Comparison of ENCODE assay signal across 8 mouse cellular contexts in genomic region chr17:56461771-56462743, GRCm38 (mm10). TPM values are rescaled to one million over a fixed set of nuclear protein-coding genes. Genes with fewer than 3 reads are reported as not detected.
A peak's percentile ranks its signal among the peaks of the same experiment; 100 is the strongest.
DNase-seq lines count a peak whose midpoint lies in the region; ATAC-seq and TF ChIP-seq lines count a peak whose summit lies in the region.

No protein-coding gene starts in this region.

- H3K9ac ChIP-seq in hindbrain, embryonic 13.5 days = peak overlapping the region; percentile 73

- H3K4me1 ChIP-seq in hindbrain, embryonic 13.5 days (replicated peaks) = peaks cover 90% of the 10 kb centered on the region

- peaks cover 13% of the 10 kb centered on the region for H3K36me3 ChIP-seq in hindbrain, embryonic 13.5 days

- no peaks in the 10 kb centered on the region for H3K9me3 ChIP-seq in hindbrain, embryonic 13.5 days

- H3K4me2 ChIP-seq in hindbrain, embryonic 13.5 days = peak overlapping the region; percentile 74

- H3K27me3 ChIP-seq in Patski = no peaks in the 10 kb centered on the region
- H3K27me3 ChIP-seq in hindbrain, embryonic 13.5 days = no peaks in the 10 kb centered on the region

- TF ChIP-seq CTCF in Patski (IDR thresholded peaks at IDR 0.05) = no peak

- H3K27ac ChIP-seq in hindbrain, embryonic 13.5 days = peak overlapping the region; percentile 91

- under 1% methylated on average over 77 of the region's 77 CpGs for WGBS in hindbrain, embryonic 13.5 days

- peak; percentile 89 for ATAC-seq in Patski
- ATAC-seq in hindbrain, embryonic 13.5 days (ENCODE audit: low FRiP score) = peak; percentile 93

- H3K4me3 ChIP-seq in hindbrain, embryonic 13.5 days = peak overlapping the region; percentile 51

- POLR2A ChIA-PET in Patski (lab: Charles Lee) = interaction anchor here (0.6 kb wide), 1 partner anchor 9 kb away, joined by 4 read pairs; no protein-coding TSS in a partner anchor

- CTCF ChIA-PET in Patski (lab: Charles Lee) = interaction anchor here (1.1 to 1.5 kb wide), 3 partner anchors 17 to 94 kb away, joined by 3 to 4 read pairs (median 3); no protein-coding TSS in a partner anchor

- DNase-seq in Patski (ENCODE audit: low read depth, low spot score) = peak; percentile 95
- peak; percentile 93 to 97 for DNase-seq in cerebellum, postnatal 14 days
- DNase-seq in frontal cortex, postnatal 14 days (ENCODE audit: low spot score in 2 of 2) = peak; percentile 95 to 98
- peak; percentile 78 to 92 for DNase-seq in layer of hippocampus, postnatal 25 days (ENCODE audit: extremely low spot score in 1 of 2, low spot score in 1 of 2)
- peak; percentile 99 for DNase-seq in lung, postnatal 25 days (ENCODE audit: low spot score)
- DNase-seq in retina, embryonic 14.5 days (ENCODE audit: low spot score) = peak; percentile 100
- DNase-seq in thymus, postnatal 4 days = peak; percentile 98

- in situ Hi-C loops in Patski (cut with MboI; ENCODE audit: low pct_unique_long_range_greater_than_20kb) = no loop called here

RNA-seq across cellular contexts. Expression of gene Ptprs, which starts 14.2 kb away (rescaled TPM):
- polyA plus RNA-seq in Patski (2021) = 240 TPM
- 273 TPM in 2 replicates for polyA plus RNA-seq in hindbrain, embryonic 13.5 days (2015; fragmentation: Nextera tagmentation; extraction: Ambion mirVana)
- total RNA-seq in layer of hippocampus, postnatal 25 days (2021) = 100 to 1,000 TPM; 658 to 741 TPM

RNA-seq across cellular contexts. Expression of gene Znrf4, which starts 50.2 kb away (rescaled TPM):
- polyA plus RNA-seq in Patski (2021) = not detected
- not detected in 2 replicates for polyA plus RNA-seq in hindbrain, embryonic 13.5 days (2015; fragmentation: Nextera tagmentation; extraction: Ambion mirVana)
- total RNA-seq in layer of hippocampus, postnatal 25 days (2021) = not detected

Comparison
In these comparisons a context has a peak if more than half of its experiments do, and no peak if none do; other contexts are left out.
1. Peak in every context shown above with its lines: DNase-seq, ATAC-seq, H3K4me3 ChIP-seq and H3K27ac ChIP-seq.